Mouse (Mus musculus): ENCODE measurements around the gene Zwint. TPM values are rescaled to one million over a fixed set of nuclear protein-coding genes. Genes with fewer than 3 reads are reported as not detected.

The Zwint gene
- polyA plus RNA-seq, 2 experiments = 92.6 to 150 TPM

GRCm38 (mm10) chr10:72634125-72634524, 20.5 kb upstream of the Zwint start:
- no peak for TF ChIP-seq EP300 (IDR thresholded peaks at IDR 0.05; ENCODE audit: low read depth)
- no peak for TF ChIP-seq CTCF (IDR thresholded peaks at IDR 0.05; ENCODE audit: low read depth)
- 26% methylated on average over 5 of the region's 5 CpGs for WGBS (ENCODE audit: insufficient replicate concordance)
- Histone ChIP-seq H3K9me3 (ENCODE audit: control insufficient read depth, low read length) (no peaks in the 10 kb centered on the region), H3K4me3 (ENCODE audit: insufficient read depth in 1 of 2, low read depth in 2 of 2, low read length in 2 of 2) (no peak overlapping the region), H3K4me2 (ENCODE audit: low read depth) (no peak overlapping the region), H3K27ac (no peak overlapping the region), H3K36me3 (replicated peaks; ENCODE audit: control insufficient read depth, insufficient read depth, low read depth) (no peaks in the 10 kb centered on the region), H3K4me1 (replicated peaks; ENCODE audit: control insufficient read depth in 2 of 2, insufficient read depth in 2 of 2, low read length in 1 of 2) (no peaks in the 10 kb centered on the region), H3K27me3 (ENCODE audit: control insufficient read depth, insufficient read depth, low read length) (no peaks in the 10 kb centered on the region), H3K9ac (replicated peaks) (no peak overlapping the region)
- DNase-seq (ENCODE audit: low read depth in 3 of 3, low spot score in 3 of 3) (no peak), ATAC-seq (ENCODE audit: insufficient read depth) (no peak)

DNA sequence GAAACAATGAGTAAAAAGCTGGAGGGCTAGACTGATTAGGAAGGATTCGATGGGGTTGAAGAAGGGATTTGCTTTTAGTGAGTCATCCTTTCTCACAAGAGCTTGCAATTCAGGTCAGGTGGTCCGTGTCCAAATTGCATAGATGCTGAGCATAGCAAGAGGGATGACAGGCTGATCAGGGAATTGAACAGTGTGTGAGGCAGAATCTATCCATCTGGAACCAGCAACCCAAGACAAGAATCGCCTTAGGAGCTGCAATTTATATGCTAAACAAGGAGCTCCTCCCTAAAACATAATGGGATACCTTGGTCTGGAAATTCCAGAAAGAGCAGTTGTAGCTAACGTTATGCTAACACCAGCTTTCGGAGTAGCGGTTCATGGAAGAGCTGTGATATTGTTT, 3.8 kb upstream of the Zwint start:
- WGBS (ENCODE audit: insufficient replicate concordance) = 61% methylated on average over 6 of the region's 6 CpGs
- no peaks in the 10 kb centered on the region for H3K9me3 ChIP-seq (ENCODE audit: control insufficient read depth, low read length)
- ATAC-seq (ENCODE audit: insufficient read depth) (no peak), DNase-seq (ENCODE audit: low read depth in 3 of 3, low spot score in 3 of 3) (no peak)
- no peaks in the 10 kb centered on the region for H3K27me3 ChIP-seq (ENCODE audit: control insufficient read depth, insufficient read depth, low read length)
- no peak overlapping the region for H3K9ac ChIP-seq (replicated peaks)
- TF ChIP-seq CTCF (IDR thresholded peaks at IDR 0.05; ENCODE audit: low read depth) (no peak), EP300 (IDR thresholded peaks at IDR 0.05; ENCODE audit: low read depth) (no peak)
- H3K4me2 ChIP-seq (ENCODE audit: low read depth) = no peak overlapping the region
- no peak overlapping the region for H3K27ac ChIP-seq
- H3K4me1 ChIP-seq (replicated peaks; ENCODE audit: control insufficient read depth in 2 of 2, insufficient read depth in 2 of 2, low read length in 1 of 2) = peaks cover 8 to 11% of the 10 kb centered on the region in 2 experiments
- H3K4me3 ChIP-seq (ENCODE audit: insufficient read depth in 1 of 2, low read depth in 2 of 2, low read length in 2 of 2) = no peak overlapping the region
- H3K36me3 ChIP-seq (replicated peaks; ENCODE audit: control insufficient read depth, insufficient read depth, low read depth) = no peaks in the 10 kb centered on the region

- ATAC-seq (ENCODE audit: insufficient read depth) = no peak
- Histone ChIP-seq H3K9ac (replicated peaks) (peak overlapping the region; percentile 59), H3K36me3 (replicated peaks; ENCODE audit: control insufficient read depth, insufficient read depth, low read depth) (peaks cover 26% of the 10 kb centered on the region), H3K4me1 (replicated peaks; ENCODE audit: control insufficient read depth in 2 of 2, insufficient read depth in 2 of 2, low read length in 1 of 2) (peaks cover 8 to 17% of the 10 kb centered on the region in 2 experiments), H3K27me3 (ENCODE audit: control insufficient read depth, insufficient read depth, low read length) (no peaks in the 10 kb centered on the region), H3K27ac (peak overlapping the region; percentile 94), H3K4me2 (ENCODE audit: low read depth) (peak overlapping the region; percentile 92), H3K4me3 (ENCODE audit: insufficient read depth in 1 of 2, low read depth in 2 of 2, low read length in 2 of 2) (peak overlapping the region; percentile 28 to 92; a peak in 2 of 4 replicates), H3K9me3 (ENCODE audit: control insufficient read depth, low read length) (no peaks in the 10 kb centered on the region)
- 40% methylated on average over 2 of the region's 2 CpGs for WGBS (ENCODE audit: insufficient replicate concordance)
- TF ChIP-seq EP300 (IDR thresholded peaks at IDR 0.05; ENCODE audit: low read depth) (no peak), CTCF (IDR thresholded peaks at IDR 0.05; ENCODE audit: low read depth) (no peak)
- no peak for DNase-seq (ENCODE audit: low read depth in 3 of 3, low spot score in 3 of 3)
These were observed 848 bp upstream of the Zwint start for GRCm38 (mm10) chr10:72653797-72654196.

DNA sequence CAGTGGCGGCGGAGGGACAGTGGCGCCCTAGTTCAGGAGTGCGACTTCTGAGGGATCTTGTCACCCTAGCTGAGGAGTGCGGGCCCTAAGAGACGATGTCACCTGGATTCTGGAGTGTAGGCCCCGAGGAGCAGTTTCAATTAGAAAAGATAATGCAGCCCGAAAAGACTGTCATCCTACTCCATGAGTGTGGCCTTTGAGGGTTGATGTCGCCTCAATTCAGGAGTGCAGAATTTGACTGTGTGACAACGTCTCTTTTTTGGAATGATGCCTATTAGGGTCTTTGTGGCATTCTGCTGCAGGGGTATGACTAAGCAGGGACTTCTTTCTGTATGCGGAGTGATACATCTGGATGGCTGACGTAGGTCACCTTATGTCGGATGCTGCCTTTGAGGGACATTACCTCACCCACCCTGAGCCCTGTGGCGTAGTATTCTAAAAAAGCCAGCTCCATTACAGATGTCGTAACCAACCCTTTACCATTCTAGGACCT, 418 bp downstream of the Zwint start:
- peak overlapping the region; percentile 97 for H3K27ac ChIP-seq
- peak; percentile 58 to 72 (median 68) for DNase-seq (ENCODE audit: low read depth in 3 of 3, low spot score in 3 of 3)

DNA sequence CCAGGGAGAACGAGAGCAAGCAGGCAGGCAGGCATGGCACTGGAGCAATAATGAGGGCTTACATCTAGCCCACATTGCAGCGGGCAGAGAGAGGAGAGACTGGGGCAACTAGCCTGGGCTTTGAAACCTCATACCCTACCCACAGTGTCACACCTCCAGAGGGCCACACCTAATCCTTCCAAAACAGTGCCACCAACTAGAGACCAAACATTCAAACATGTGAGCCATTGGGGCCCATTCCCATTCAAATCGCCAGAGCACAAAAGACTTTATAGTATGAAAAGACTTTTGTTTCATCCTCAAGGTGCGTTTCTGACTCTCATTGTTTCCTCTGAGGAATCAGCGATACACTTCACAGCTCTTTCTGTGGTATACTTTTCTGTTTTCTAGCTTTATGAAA, 4.6 kb downstream of the Zwint start:
- no peak overlapping the region for H3K27ac ChIP-seq
- no peak overlapping the region for H3K4me2 ChIP-seq (ENCODE audit: low read depth)
- no peaks in the 10 kb centered on the region for H3K9me3 ChIP-seq (ENCODE audit: control insufficient read depth, low read length)
- DNase-seq (ENCODE audit: low read depth in 3 of 3, low spot score in 3 of 3) = no peak
- WGBS (ENCODE audit: insufficient replicate concordance) = 92% methylated on average over 5 of the region's 5 CpGs
- H3K36me3 ChIP-seq (replicated peaks; ENCODE audit: control insufficient read depth, insufficient read depth, low read depth) = peaks cover 57% of the 10 kb centered on the region
- H3K4me1 ChIP-seq (replicated peaks; ENCODE audit: control insufficient read depth in 2 of 2, insufficient read depth in 2 of 2, low read length in 1 of 2) = peaks cover 1 to 12% of the 10 kb centered on the region in 2 experiments
- no peak for ATAC-seq (ENCODE audit: insufficient read depth)
- no peak overlapping the region for H3K9ac ChIP-seq (replicated peaks)
- TF ChIP-seq EP300 (IDR thresholded peaks at IDR 0.05; ENCODE audit: low read depth) (no peak), CTCF (IDR thresholded peaks at IDR 0.05; ENCODE audit: low read depth) (no peak)
- no peaks in the 10 kb centered on the region for H3K27me3 ChIP-seq (ENCODE audit: control insufficient read depth, insufficient read depth, low read length)
- H3K4me3 ChIP-seq (ENCODE audit: insufficient read depth in 1 of 2, low read depth in 2 of 2, low read length in 2 of 2) = no peak overlapping the region

More for the DNA sequence above, 418 bp downstream of the Zwint start:
- Histone ChIP-seq H3K4me2 (ENCODE audit: low read depth) (peak overlapping the region; percentile 92), H3K9ac (replicated peaks) (peak overlapping the region; percentile 93), H3K27me3 (ENCODE audit: control insufficient read depth, insufficient read depth, low read length) (no peaks in the 10 kb centered on the region), H3K4me1 (replicated peaks; ENCODE audit: control insufficient read depth in 2 of 2, insufficient read depth in 2 of 2, low read length in 1 of 2) (peaks cover 8 to 17% of the 10 kb centered on the region in 2 experiments), H3K4me3 (ENCODE audit: insufficient read depth in 1 of 2, low read depth in 2 of 2, low read length in 2 of 2) (peak overlapping the region; percentile 92 to 99), H3K9me3 (ENCODE audit: control insufficient read depth, low read length) (no peaks in the 10 kb centered on the region), H3K36me3 (replicated peaks; ENCODE audit: control insufficient read depth, insufficient read depth, low read depth) (peaks cover 32% of the 10 kb centered on the region)
- peak; percentile 66 for ATAC-seq (ENCODE audit: insufficient read depth)
- 0% methylated on average over 14 of the region's 15 CpGs for WGBS (ENCODE audit: insufficient replicate concordance)
- TF ChIP-seq EP300 (IDR thresholded peaks at IDR 0.05; ENCODE audit: low read depth) = no peak
- no peak for TF ChIP-seq CTCF (IDR thresholded peaks at IDR 0.05; ENCODE audit: low read depth)
